Mouse (Mus musculus): ENCODE results near the gene Pnkp.

Pnkp gene

DNA sequence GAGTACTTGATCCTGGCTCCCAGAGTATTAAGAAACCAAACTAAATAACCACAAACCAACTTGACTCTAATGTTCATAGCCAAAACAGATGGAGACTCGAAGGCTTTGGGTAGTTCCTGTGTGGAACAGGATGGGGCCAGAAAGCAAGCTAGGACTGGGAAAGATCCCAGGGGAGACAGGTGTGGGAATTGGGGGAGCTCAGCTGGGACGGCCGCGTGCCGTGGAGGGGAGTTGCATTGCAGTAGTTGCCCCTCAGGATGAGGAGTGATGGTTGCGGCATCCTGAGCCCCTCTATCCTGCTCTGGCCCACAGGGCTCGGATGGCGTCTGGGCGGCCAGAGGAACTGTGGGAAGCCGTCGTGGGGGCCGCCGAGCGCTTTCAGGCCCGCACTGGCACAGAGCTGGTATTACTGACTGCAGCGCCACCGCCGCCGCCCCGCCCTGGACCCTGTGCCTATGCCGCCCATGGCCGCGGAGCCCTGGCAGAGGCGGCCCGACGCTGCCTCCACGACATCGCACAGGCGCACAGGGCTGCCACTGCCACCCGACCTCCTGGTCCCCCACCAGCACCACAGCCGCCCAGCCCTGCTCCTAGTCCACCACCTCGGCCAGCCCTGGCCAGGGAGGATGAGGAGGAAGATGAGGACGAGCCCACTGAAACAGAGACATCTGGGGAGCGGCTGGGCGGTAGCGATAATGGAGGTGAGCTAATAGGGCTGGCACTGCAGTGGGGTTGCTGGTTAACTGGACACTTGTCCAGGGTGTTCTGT lies 4.5 kb upstream of the Pnkp start:
- DNase-seq (ENCODE audit: low read depth, low spot score): no peak

DNA sequence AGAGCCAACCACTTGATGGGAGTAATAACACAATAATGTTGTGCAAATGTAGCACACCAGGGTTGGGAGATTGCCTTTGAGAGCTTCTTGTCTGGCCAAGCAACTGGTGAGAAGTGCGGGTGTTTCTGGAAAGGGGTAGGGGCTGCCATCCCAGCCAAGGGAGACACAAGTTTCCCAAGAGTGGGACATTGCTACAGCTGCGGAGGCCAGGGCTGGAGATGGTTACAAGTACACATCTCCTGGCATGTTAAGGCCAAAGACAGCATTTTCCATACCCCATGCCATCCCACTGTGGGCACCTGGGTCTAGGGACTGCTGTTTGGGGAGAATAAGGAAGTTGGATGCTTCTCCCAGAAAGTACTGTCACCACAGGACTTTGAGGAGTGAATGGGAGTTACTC lies 3.9 kb upstream of the Pnkp start:
- no peak for DNase-seq (ENCODE audit: low read depth, low spot score)

DNA sequence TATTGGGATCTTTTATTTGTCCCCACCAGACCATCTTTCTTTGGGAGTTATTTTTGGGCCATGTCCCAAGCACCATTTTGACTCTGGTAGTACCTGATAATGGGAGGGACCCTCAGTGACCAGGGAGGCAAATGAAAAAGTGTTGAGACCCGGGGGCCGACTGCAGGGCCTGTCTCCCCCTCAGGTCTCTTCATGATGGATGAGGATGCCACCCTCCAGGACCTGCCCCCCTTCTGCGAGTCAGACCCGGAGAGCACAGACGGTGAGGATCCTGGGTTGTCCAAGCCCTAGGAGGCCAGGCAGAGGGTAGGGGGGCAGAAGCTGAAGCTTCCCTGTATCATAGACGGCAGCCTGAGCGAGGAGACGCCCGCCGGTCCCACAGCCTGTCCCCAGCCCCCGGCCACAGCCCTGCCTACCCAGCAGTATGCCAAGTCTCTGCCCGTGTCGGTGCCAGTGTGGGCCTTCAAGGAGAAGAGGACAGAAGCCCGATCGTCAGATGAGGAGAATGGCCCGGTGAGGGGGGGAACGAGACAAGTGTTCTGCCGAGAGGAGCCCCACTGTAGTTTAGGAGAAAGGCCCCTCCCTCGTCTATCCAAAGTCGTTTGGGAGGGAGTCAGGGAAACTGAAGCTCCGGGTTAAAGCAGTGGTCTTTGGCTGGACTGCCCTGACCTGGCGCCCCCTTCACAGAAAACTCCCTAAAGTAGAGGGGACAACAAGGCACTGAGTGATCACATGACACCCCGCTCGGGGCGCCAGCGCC lies 3.2 kb upstream of the Pnkp start:
- DNase-seq (ENCODE audit: low read depth, low spot score): no peak

DNA sequence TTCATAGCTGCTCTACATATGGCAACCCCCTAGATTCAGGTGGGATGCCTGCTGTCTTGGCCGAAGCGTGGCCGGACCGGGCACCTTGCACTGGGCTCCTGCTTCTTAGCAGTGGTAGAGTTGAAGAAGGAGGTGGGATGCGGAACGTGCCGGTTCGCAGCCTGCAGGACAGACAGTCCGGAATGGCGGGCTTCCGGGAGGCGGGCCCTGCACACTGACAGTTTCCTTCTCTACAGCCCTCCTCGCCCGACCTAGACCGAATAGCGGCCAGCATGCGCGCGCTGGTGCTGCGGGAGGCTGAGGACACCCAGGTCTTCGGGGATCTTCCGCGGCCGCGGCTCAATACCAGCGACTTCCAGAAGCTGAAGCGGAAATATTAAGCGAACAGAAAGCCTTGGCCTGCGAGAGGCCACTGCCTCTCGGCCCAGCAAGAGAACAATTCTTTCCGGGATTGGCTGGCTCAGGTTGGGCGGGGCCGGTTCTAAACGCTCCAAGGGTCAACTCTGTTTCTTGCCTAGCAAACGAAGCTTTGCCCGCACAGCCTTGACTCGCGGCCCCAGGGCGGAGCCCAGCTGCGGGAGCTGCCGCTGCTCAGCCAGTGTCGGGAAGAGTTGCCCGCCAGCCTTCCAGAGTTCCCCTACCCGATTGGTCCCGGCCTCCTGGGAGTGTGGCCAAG lies 2.4 kb upstream of the Pnkp start:
- peak; percentile 70 for DNase-seq (ENCODE audit: low read depth, low spot score)

DNA sequence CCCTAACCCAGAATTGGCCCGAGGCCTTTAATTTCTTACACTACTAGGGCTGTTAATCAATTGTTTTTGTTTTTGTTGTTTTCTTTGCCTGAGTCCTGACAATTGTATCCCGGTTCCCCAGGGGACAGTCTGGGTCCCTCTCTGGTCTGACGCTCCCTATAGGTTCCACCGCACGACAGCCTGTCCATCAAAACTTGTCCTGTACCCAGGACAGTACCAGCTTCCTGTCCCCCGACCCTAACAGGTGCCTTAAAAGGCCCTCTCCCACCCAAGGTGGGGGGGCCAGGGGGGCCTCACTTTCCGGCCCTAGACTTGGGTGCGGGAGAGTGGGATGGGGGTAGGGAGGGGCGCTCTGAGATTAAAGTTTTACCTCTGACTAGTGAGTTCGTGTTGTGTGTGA lies 1.9 kb upstream of the Pnkp start:
- DNase-seq (ENCODE audit: low read depth, low spot score): no peak

DNA sequence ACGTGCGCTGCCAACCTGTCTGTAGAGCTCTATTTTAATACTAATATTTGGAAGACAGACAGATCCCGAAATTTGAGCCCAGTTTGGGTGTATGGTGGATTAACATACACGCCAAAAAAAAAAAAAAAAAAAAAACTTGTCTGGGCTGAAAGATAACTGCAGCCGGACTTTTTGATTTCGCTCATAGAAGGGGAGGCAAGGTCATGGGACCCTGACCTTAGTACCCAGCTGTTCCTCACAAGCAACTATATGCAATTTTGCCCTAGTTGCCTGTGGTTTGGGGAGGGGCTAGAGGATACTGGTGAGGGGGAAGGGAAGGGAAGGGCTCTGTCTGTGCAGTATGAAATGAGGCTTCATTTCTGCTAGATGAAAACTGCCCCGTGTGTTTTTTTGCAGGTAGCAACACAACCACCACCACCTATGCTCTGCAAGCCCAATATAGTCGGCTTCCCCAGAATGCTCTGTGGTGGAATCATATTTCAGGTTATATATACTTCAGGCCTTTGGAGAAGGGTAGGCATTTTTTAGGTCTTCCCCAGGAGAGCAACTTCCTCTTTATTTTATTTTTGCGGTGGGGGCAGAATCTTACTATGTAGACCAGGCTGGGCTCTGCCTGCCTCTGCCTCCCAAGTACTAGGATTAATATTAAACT lies 548 bp upstream of the Pnkp start:
- DNase-seq (ENCODE audit: low read depth, low spot score): no peak

DNA sequence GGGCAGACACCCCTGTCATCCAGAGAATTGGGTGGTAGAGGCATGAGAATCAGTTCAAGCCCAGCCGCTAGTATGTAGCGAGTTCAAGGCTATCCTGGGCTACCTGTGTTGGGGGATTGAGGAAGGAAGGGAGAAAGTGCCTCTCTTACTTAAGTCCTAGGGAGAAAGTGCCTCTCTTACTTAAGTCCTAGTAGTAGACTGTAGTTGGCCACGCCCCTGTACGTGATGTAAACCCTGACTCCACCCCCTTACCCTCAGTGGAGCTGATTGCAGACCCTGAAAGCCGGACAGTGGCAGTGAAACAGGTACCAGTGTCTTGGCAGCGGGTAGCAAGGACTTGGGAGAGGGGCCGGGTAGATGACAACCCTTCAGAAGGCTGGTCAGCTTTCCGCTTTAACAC lies 966 bp downstream of the Pnkp start:
- no peak for DNase-seq (ENCODE audit: low read depth, low spot score)

DNA sequence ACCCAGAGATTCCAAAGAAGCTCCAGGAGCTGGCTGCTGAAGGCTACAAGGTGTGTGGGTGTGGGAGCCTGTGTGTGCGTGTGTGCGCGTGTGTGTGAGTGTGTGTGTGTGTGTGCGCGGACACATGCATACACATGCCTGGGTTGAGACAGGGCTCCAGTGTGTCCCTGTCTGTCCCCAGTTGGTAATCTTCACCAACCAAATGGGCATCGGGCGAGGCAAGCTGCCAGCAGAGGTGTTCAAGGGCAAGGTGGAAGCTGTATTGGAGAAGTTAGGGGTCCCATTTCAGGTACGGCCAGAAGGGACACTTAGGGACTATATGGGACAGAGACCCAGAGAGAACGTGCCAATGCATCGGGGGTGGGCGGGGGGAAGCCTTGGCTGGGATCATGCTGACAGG lies 3.0 kb downstream of the Pnkp start:
- no peak for DNase-seq (ENCODE audit: low read depth, low spot score)

DNA sequence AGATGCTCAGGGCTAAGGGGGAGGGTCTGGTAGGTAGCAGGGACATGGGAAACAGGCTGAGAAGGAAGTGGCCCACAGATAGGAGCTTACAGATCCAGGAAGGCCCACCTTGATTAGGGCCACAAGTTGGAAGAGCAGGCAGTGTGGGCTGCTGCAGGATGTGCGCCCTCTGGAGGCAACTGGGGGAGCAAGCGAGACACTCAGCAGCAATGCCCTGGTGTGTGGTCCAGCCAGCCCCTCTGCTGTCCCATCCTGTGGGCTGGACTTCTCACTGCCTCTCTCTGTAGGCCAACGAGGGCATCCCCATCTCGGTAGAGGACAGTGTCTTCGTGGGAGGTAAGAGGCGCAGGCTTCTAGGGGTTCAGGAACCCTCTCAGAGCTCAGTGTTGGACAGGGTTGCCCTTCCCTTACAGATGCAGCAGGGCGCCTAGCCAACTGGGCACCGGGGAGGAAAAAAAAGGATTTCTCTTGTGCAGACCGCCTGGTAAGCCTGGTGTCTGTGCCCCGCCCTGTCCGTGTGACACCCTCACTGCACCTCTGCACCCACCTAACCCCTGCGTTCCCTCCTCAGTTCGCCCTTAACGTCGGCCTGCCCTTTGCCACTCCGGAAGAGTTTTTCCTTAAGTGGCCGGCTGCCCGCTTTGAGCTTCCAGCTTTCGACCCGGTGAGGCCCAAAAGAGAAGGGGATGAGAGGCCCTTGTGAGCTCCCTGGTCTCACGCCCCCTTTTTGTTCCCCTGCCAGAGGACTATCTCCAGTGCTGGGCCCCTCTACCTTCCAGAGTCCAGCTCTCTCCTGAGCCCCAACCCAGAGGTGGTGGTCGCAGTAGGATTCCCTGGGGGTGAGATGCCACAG lies 3.9 kb downstream of the Pnkp start:
- DNase-seq (ENCODE audit: low read depth, low spot score): peak; percentile 69

DNA sequence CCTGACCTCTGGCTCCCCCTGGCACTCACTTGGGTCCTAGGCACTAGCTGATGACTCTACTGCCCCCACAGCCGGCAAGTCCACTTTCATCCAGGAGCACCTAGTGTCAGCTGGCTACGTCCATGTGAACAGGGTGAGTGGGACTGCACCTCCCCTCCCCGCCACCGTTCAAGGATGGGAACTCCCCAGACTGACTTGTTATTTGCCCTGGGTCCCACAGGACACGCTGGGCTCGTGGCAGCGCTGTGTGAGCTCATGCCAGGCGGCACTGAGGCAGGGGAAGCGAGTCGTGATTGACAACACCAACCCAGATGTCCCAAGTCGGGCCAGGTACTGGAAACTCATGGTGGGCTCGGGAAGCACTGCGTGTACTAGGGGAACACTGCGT lies 4.5 kb downstream of the Pnkp start:
- no peak for DNase-seq (ENCODE audit: low read depth, low spot score)

DNA sequence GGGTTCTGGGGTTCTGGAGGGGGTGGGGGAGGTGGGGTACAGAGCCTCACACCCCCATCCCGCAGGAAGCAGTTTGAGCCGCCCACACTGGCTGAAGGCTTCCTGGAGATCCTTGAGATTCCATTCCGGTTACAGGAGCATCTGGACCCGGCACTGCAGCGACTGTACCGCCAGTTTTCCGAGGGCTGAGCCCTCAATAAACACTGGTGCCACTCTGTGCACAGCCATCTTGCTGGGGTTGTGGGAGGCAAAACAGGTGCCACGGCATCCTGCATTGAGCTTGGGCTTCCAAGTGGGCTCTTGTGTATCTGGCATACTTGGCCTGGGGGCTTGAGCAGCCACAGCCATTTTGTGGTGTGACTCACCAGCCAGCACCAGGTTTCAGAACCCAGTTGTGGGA lies 5.5 kb downstream of the Pnkp start:
- no peak for DNase-seq (ENCODE audit: low read depth, low spot score)

DNA sequence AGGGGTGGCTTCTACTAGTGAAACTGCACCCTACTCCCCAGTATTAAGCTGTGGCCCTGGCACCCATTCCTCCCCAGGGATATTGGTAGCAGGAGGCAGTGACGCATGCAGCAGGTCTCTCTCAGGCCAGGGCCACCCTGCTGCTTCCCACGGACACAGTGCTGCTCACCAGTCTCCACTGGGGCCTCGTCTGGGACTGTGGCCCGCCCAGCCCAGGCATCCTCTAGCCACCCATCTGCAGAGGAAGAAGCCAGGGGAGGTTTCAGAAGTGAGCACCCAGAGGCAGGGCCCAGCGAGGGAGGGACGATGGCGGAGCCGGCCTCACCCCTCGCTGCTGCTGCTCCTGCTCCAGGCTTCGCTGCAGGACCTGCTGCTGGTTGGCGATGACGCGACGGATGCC lies 6.3 kb downstream of the Pnkp start:
- no peak for DNase-seq (ENCODE audit: low read depth, low spot score)

DNA sequence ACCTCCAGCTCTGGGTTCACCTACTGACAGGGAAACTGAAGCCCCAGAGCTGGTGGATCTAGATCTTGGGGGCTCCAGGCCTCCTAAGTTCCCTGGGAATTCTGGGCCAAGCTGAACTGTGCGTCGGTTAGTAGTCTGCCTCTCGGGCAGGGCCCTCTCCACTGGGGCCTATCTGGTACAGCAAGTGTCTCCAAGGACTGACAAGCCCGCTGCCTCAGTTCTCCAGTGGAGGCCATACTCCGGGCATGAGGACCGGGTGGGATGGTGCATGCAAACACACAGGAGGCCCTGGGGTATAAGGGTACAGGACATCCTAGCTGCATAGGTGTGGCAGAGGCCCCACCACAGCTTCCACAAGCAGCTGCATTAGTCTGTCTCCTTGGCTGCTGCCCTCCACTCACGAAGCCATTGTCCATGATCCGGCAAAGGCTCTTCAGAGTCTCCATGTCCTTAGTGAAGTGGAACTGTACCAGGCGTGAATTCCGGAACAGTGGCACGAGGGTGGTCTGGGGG lies 7.1 kb downstream of the Pnkp start:
- no peak for DNase-seq (ENCODE audit: low read depth, low spot score)

DNA sequence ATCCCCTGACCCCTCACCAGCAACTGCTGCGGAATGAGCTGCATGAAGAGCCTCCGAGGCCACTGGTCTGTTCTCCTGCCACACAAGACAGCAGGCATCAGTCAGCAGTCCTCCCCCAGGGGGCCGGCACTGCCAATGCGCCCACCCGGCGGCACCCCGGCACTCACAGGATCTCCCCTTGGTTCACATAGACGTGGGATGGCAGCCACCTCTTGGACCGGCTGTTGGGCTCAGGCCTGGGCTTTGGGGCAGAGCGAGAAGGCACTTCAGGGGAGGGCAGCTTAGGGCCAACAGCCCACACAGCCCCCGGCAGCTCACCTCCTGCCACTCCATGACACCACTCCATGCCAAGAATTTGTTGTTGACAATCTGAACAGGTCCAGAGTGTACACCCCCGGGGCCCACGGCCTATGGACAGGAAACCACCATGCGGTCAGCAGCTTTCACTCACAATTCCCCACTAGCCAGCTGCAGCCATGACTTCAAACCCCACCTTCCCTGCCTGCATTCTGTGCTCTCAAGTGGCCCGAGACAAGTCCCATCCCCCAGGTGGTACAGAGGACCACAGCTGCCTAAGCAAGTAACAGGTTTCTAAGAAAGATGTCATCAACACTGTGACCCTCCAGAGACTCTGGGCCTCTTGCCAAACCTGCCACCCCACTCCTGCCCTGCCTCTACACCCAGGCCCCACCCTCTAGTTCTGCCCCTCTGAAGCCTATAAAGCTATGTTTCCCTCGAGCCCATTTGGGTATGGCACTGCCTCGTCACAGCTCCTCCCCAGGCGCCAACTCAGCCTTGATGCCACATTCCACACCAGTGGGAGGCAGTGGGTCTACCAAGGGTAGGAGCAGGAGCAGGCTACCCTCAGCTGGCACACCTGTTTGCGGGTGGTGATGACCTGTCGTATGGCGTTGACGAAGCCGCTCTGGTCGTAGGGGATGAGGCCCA lies 7.9 kb downstream of the Pnkp start:
- no peak for DNase-seq (ENCODE audit: low read depth, low spot score)

DNA sequence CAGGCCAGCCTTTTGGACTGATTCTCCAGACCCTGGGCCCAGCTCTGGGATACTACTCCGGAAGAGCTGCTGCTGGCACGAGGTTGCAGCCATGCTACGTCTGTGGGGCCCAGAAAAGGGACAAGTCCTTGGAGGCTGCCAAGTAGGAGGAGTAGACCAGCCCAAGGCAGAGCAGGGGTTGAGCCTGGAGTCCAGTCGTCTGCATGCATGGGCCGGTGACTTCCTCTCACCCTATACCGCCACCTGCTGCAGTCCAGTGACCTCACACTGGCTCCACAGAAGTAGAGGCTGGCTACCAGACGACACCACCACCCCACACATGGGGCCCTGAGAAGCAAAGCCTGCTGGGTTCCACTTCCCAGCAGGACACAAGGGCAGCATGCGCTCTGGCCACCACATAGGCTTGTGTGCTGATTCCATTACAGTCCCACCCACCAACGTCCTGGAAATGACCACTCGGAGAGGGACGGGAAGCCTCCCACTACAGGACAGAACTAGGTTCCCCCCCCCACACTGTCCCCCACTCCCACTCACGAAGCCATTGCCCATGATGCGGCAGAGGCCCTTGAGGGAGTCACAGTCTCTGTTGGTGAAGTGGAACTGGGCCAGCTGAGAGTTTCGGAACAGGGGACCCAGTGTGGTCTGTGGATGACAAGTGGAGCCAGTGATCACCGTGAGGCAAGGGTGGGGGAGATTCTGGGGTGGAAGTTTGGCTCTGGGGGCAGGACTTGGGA lies 9.5 kb downstream of the Pnkp start:
- no peak for DNase-seq (ENCODE audit: low read depth, low spot score)

DNA sequence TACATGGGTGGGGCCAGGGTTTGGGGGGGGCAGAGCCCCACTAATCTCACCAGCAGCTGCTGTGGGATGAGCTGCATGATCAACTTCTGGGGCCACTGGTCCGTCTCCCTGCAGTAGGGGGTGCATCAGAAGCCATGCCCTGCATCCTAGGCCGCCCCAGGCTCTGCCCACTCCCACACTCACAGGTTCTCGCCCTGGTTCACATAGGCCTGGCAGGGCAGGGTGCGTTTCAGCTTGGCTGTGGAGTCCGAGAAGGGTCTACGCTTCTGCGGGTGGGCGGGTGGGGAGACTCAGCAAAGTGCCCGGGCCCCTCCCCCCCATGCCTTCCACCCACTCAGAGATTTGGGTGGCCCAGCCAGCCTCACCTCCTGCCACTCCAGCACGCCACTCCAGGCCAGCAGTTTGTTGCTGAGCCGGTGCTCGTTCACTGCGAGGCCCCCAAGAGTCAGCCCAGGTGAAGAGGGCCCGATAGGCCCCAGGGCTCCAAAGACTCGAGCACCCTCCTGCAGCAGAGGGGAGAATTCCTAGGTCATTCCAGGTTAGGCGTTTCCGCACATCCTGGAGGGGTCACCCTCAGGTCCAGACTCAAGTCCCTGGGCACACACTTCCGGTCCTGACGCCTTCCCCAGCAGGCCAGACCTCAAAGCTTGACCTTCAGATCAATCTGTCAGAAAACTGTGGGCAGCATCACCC lies 10.2 kb downstream of the Pnkp start:
- no peak for DNase-seq (ENCODE audit: low read depth, low spot score)

DNA sequence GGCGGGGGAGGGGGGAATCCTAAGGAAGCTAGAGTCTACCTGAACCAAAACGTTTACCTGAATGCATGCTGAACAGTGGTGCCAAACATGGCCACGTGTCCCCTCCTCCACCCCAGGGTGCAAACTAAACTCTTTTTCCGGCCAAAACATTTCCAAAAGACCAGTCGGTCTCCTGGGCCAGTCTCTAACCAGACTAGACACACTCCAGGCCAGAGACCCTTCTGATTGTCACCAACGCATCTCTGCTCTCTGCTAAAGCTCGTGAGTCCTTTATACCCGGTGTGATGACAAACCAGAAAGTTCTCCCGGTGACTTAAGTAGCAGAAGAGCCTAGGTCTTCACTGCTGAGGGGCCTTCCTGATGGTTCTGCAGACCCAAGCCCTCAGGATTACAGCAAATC lies 10.9 kb downstream of the Pnkp start:
- no peak for DNase-seq (ENCODE audit: low read depth, low spot score)

DNA sequence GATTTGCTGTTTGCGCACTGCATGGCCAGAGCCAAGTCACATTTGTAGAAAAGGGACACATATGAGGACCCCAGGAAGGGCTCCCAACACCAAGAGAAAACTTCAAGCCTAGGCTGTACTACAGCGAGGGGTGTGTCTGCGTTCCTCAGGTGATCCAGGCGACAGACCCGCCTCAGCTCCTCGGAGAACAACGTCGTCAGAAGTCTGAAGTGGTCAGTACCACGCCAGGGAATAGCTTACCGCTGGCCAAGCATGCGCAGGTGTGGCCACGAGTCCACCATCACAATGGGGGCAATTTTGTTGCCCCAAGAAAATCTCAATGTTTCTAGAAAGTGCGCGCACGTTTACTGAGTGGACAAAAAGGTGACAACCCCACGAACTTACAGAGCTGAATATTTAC lies 11.5 kb downstream of the Pnkp start:
- DNase-seq (ENCODE audit: low read depth, low spot score): no peak
